Mouse (Mus musculus) layer of hippocampus, adult 9-11 months (tissue): ENCODE results near the gene Igsf21.

ENCODE experiments used
- DNase-seq: peaks from one replicate; pipeline ENCODE4 v3.0.0; 2022

Gene Igsf21

GRCm38 (mm10) chr4:140038586-140039411 lies 207.8 kb downstream of the Igsf21 start:
- no peak for DNase-seq

GRCm38 (mm10) chr4:140037784-140038387 lies 208.7 kb downstream of the Igsf21 start:
- DNase-seq, result peak; percentile 62

- no peak for DNase-seq
Measured at GRCm38 (mm10) chr4:140035232-140035631, 211.4 kb downstream of the Igsf21 start.

- DNase-seq, result no peak
Measured at GRCm38 (mm10) chr4:140033394-140033793, 213.2 kb downstream of the Igsf21 start.

- DNase-seq, result no peak
Measured at GRCm38 (mm10) chr4:140030415-140030814, 216.2 kb downstream of the Igsf21 start.

GRCm38 (mm10) chr4:140030040-140030386 lies 216.6 kb downstream of the Igsf21 start:
- no peak for DNase-seq

- no peak for DNase-seq
Measured at GRCm38 (mm10) chr4:140029324-140030039, 217.1 kb downstream of the Igsf21 start.

- DNase-seq, result no peak
Measured at GRCm38 (mm10) chr4:140023833-140024232, 222.8 kb downstream of the Igsf21 start.

- DNase-seq, result no peak
Measured at GRCm38 (mm10) chr4:140015916-140016315, 230.7 kb downstream of the Igsf21 start.

- no peak for DNase-seq
Measured at GRCm38 (mm10) chr4:140010728-140011470, 235.7 kb downstream of the Igsf21 start.

- DNase-seq, result no peak
Measured at GRCm38 (mm10) chr4:140004932-140005331, 241.7 kb downstream of the Igsf21 start.

GRCm38 (mm10) chr4:140004170-140004569 lies 242.4 kb downstream of the Igsf21 start:
- DNase-seq, result peak; percentile 71

GRCm38 (mm10) chr4:140002069-140002468 lies 244.5 kb downstream of the Igsf21 start:
- no peak for DNase-seq

GRCm38 (mm10) chr4:140000911-140001310 lies 245.7 kb downstream of the Igsf21 start:
- DNase-seq, result no peak

- no peak for DNase-seq
Measured at GRCm38 (mm10) chr4:139999033-139999432, 247.6 kb downstream of the Igsf21 start.

GRCm38 (mm10) chr4:139995659-139996058 lies 250.9 kb downstream of the Igsf21 start:
- DNase-seq, result no peak

- DNase-seq, result no peak
Measured at GRCm38 (mm10) chr4:139993111-139993755, 253.4 kb downstream of the Igsf21 start.

GRCm38 (mm10) chr4:139986913-139987312 lies 259.7 kb downstream of the Igsf21 start:
- DNase-seq, result no peak

- no peak for DNase-seq
Measured at GRCm38 (mm10) chr4:139978716-139979115, 267.9 kb downstream of the Igsf21 start.

GRCm38 (mm10) chr4:139977308-139977781 lies 269.2 kb downstream of the Igsf21 start:
- DNase-seq, result no peak
